Mouse (Mus musculus) spleen, adult 18-20 months (tissue): ENCODE results near the gene Tmem216.
A peak's percentile ranks its signal among the peaks of the same experiment; 100 is the strongest.

Experiments
- DNase-seq, 2 experiments: peaks; one replicate each; pipeline ENCODE4 v3.0.0; 2022; ENCODE audit warnings: mixed read lengths in 2 of 2

The Tmem216 gene

GRCm38 (mm10) chr19:10555624-10556510, at the start of gene Tmem216:
Gene Tmem216 (minus strand): TSS chr19:10556238.
- peak; percentile 70 to 80 for DNase-seq

GRCm38 (mm10) chr19:10605293-10605900, 49.4 kb upstream of the Tmem216 start, which contains the start of the genes Ddb1 and Tkfc:
Gene Ddb1 (plus strand): TSS chr19:10605327.
Gene Tkfc (minus strand): TSS chr19:10605654.
- peak; percentile 97 to 99 for DNase-seq

GRCm38 (mm10) chr19:10604534-10604933, 48.5 kb upstream of the Tmem216 start:
- DNase-seq = no peak

- DNase-seq = no peak
These were observed 47.9 kb upstream of the Tmem216 start for GRCm38 (mm10) chr19:10603660-10604523.

- DNase-seq = peak; percentile 76 to 88
These were observed 46.7 kb upstream of the Tmem216 start for GRCm38 (mm10) chr19:10602787-10603186.

GRCm38 (mm10) chr19:10602247-10602769, 46.3 kb upstream of the Tmem216 start:
- DNase-seq = no peak

- no peak for DNase-seq
These were observed 43.6 kb upstream of the Tmem216 start for GRCm38 (mm10) chr19:10599648-10600047.

- no peak for DNase-seq
These were observed 42.1 kb upstream of the Tmem216 start for GRCm38 (mm10) chr19:10598188-10598587.

GRCm38 (mm10) chr19:10591659-10592377, 35.8 kb upstream of the Tmem216 start:
- DNase-seq = no peak

- DNase-seq = no peak
These were observed 34.3 kb upstream of the Tmem216 start for GRCm38 (mm10) chr19:10590301-10590700.

GRCm38 (mm10) chr19:10589127-10589857, 33.3 kb upstream of the Tmem216 start:
- DNase-seq = no peak

GRCm38 (mm10) chr19:10587231-10587630, 31.2 kb upstream of the Tmem216 start:
- DNase-seq = no peak

GRCm38 (mm10) chr19:10585112-10585511, 29.1 kb upstream of the Tmem216 start:
- DNase-seq = peak; percentile 67 to 78

- no peak for DNase-seq
These were observed 27.6 kb upstream of the Tmem216 start for GRCm38 (mm10) chr19:10583550-10584146.

GRCm38 (mm10) chr19:10581984-10582383, 25.9 kb upstream of the Tmem216 start:
- DNase-seq = peak; percentile 55 to 60

GRCm38 (mm10) chr19:10580761-10581160, 24.7 kb upstream of the Tmem216 start:
- no peak for DNase-seq

GRCm38 (mm10) chr19:10580102-10580501, 24.1 kb upstream of the Tmem216 start:
- no peak for DNase-seq

GRCm38 (mm10) chr19:10576690-10577561, 20.9 kb upstream of the Tmem216 start, which contains the start of the genes Cyb561a3 and Tmem138:
Gene Cyb561a3 (plus strand): TSS chr19:10577172.
Gene Tmem138 (minus strand): TSS chr19:10577362.
- DNase-seq = peak; percentile 88 to 89

- DNase-seq = no peak
These were observed 13.6 kb upstream of the Tmem216 start for GRCm38 (mm10) chr19:10569627-10570026.

- no peak for DNase-seq
These were observed 9.2 kb upstream of the Tmem216 start for GRCm38 (mm10) chr19:10565217-10565616.
